Mouse (Mus musculus): Measurements from ENCODE around the gene Pgam5.

- no peak for TF ChIP-seq CTCF (IDR thresholded peaks at IDR 0.05; ENCODE audit: extremely low read depth, insufficient read depth, insufficient read length, insufficient replicate concordance)
- TF ChIP-seq POLR2A (IDR thresholded peaks at IDR 0.05; ENCODE audit: low read depth, low read length): no peak
Measured at GRCm38 (mm10) chr5:110270242-110270641, 529 bp upstream of the Pgam5 start.
